Mouse (Mus musculus) megakaryocyte-erythroid progenitor cell, adult 5-6 weeks (primary cell): ENCODE results near the gene Hsd17b3. TPM values are rescaled to one million over a fixed set of nuclear protein-coding genes. Genes with fewer than 3 reads are reported as not detected.

Experiments used
- ATAC-seq: replicated peaks from 2 replicates; pipeline ENCODE4 v1.8.0; 2016; ENCODE audit warnings: mild to moderate bottlenecking, inconsistent platforms; ENCODE audit not compliant: severe bottlenecking, poor library complexity, low FRiP score, low TSS enrichment
- total RNA-seq, 2 experiments: library from RNA; stranded (forward) in 1 of 2; stranded (reverse) in 1 of 2; fragments of 200-1000, 215-1000 nt in 1 of 2; fragments of >200 nt in 1 of 2; fragmentation: Nextera tagmentation in 1 of 2; gene quantifications; 2 replicates each; pipeline ENCODE4 v1.2.3; 2014 to 2017

The Hsd17b3 gene
- total RNA-seq, 2 experiments from 2014 or later, result not detected

- no peak for ATAC-seq
Observed at GRCm38 (mm10) chr13:64031254-64031653, 57.8 kb downstream of the Hsd17b3 start.

GRCm38 (mm10) chr13:64030792-64031191 is 58.2 kb downstream of the Hsd17b3 start:
- no peak for ATAC-seq

GRCm38 (mm10) chr13:64024803-64025202 is 64.2 kb downstream of the Hsd17b3 start:
- ATAC-seq, result no peak

GRCm38 (mm10) chr13:64022786-64023468 is 66.1 kb downstream of the Hsd17b3 start:
- no peak for ATAC-seq

GRCm38 (mm10) chr13:64020902-64021311 is 68.1 kb downstream of the Hsd17b3 start:
- ATAC-seq, result no peak

- ATAC-seq, result no peak
Observed at GRCm38 (mm10) chr13:64018586-64019141, 70.4 kb downstream of the Hsd17b3 start.

- no peak for ATAC-seq
Observed at GRCm38 (mm10) chr13:64016048-64016447, 73.0 kb downstream of the Hsd17b3 start.

- no peak for ATAC-seq
Observed at GRCm38 (mm10) chr13:64011157-64011556, 77.9 kb downstream of the Hsd17b3 start.

Other genes starting within 250 kb of the Hsd17b3 start
- 1.2 and 1.6 TPM in 2 replicates for gene Slc35d2, start 40.1 kb upstream of the Hsd17b3 start, total RNA-seq (2014; fragmentation: Nextera tagmentation)
- 3.0 and 11.7 TPM in 2 replicates for gene Slc35d2, start 40.1 kb upstream of the Hsd17b3 start, total RNA-seq (2017)
- gene Zfp367, start 64.0 kb upstream of the Hsd17b3 start, total RNA-seq (2014; fragmentation: Nextera tagmentation), result 30.2 and 40.8 TPM in 2 replicates
- 55.3 and 62.6 TPM in 2 replicates for gene Zfp367, start 64.0 kb upstream of the Hsd17b3 start, total RNA-seq (2017)
- gene Habp4, start 72.6 kb upstream of the Hsd17b3 start, total RNA-seq (2014; fragmentation: Nextera tagmentation), result 3.9 and 7.7 TPM in 2 replicates
- 3.4 and 5.4 TPM in 2 replicates for gene Habp4, start 72.6 kb upstream of the Hsd17b3 start, total RNA-seq (2017)
- 1.9 and 2.9 TPM in 2 replicates for gene Cdc14b, start 186.1 kb upstream of the Hsd17b3 start, total RNA-seq (2014; fragmentation: Nextera tagmentation)
- 0.50 and 4.8 TPM in 2 replicates for gene Cdc14b, start 186.1 kb upstream of the Hsd17b3 start, total RNA-seq (2017)
- gene Aaed1, start 223.5 kb upstream of the Hsd17b3 start, total RNA-seq (2014; fragmentation: Nextera tagmentation), result 20.4 and 26.9 TPM in 2 replicates
- gene Aaed1, start 223.5 kb upstream of the Hsd17b3 start, total RNA-seq (2017), result 56.5 and 65.2 TPM in 2 replicates